Mouse (Mus musculus): ENCODE measurements at regions not wholly inside any gene's neighbourhood (a gene's known extent, or its start where the extent isn't known, plus 50 kb on each side); places are given as distances from the start of the nearest gene placed in this dataset.

- no peaks in the 10 kb centered on the region for H3K36me3 ChIP-seq (ENCODE audit: control insufficient read depth, insufficient read depth, low read length)
- TF ChIP-seq POLR2A (IDR thresholded peaks at IDR 0.05; ENCODE audit: borderline replicate concordance, extremely low read depth, insufficient read depth, insufficient read length): no peak
- H3K9me3 ChIP-seq (ENCODE audit: control insufficient read depth, low read length): no peaks in the 10 kb centered on the region
- ATAC-seq (ENCODE audit: low FRiP score, low read depth): no peak
- H3K27ac ChIP-seq (replicated peaks; ENCODE audit: low read depth, low read length): no peak overlapping the region
- no peak for DNase-seq (ENCODE audit: low spot score)
- no peak overlapping the region for H3K9ac ChIP-seq (ENCODE audit: low read depth, low read length, severe bottlenecking)
- no peaks in the 10 kb centered on the region for H3K4me1 ChIP-seq (ENCODE audit: control insufficient read depth, insufficient read depth, low read length)
- H3K4me2 ChIP-seq (replicated peaks; ENCODE audit: low read depth, low read length, severe bottlenecking): no peak overlapping the region
- no peaks in the 10 kb centered on the region for H3K27me3 ChIP-seq (ENCODE audit: control insufficient read depth, insufficient read depth, low read length)
- WGBS: 95% methylated on average over 2 of the region's 2 CpGs
- H3K4me3 ChIP-seq (replicated peaks; ENCODE audit: low read length): no peak overlapping the region
Observed at GRCm38 (mm10) chr7:123805650-123806049, 177.0 kb upstream of the Hs3st4 start.

GRCm38 (mm10) chr7:123823976-123824375, 158.7 kb upstream of the Hs3st4 start:
- Histone ChIP-seq H3K9ac (ENCODE audit: low read depth, low read length, severe bottlenecking) (no peak overlapping the region), H3K4me3 (replicated peaks; ENCODE audit: low read length) (no peak overlapping the region), H3K4me1 (ENCODE audit: control insufficient read depth, insufficient read depth, low read length) (no peaks in the 10 kb centered on the region), H3K4me2 (replicated peaks; ENCODE audit: low read depth, low read length, severe bottlenecking) (no peak overlapping the region), H3K36me3 (ENCODE audit: control insufficient read depth, insufficient read depth, low read length) (no peaks in the 10 kb centered on the region), H3K27me3 (ENCODE audit: control insufficient read depth, insufficient read depth, low read length) (no peaks in the 10 kb centered on the region), H3K9me3 (ENCODE audit: control insufficient read depth, low read length) (no peaks in the 10 kb centered on the region), H3K27ac (replicated peaks; ENCODE audit: low read depth, low read length) (no peak overlapping the region)
- WGBS: 79% methylated on average over 4 of the region's 4 CpGs
- DNase-seq (ENCODE audit: low spot score): no peak
- ATAC-seq (ENCODE audit: low FRiP score, low read depth): no peak
- TF ChIP-seq POLR2A (IDR thresholded peaks at IDR 0.05; ENCODE audit: borderline replicate concordance, extremely low read depth, insufficient read depth, insufficient read length): no peak

- Histone ChIP-seq H3K36me3 (ENCODE audit: control insufficient read depth, insufficient read depth, low read length) (no peaks in the 10 kb centered on the region), H3K4me1 (ENCODE audit: control insufficient read depth, insufficient read depth, low read length) (no peaks in the 10 kb centered on the region), H3K27ac (replicated peaks; ENCODE audit: low read depth, low read length) (no peak overlapping the region), H3K4me3 (replicated peaks; ENCODE audit: low read length) (no peak overlapping the region), H3K9ac (ENCODE audit: low read depth, low read length, severe bottlenecking) (no peak overlapping the region), H3K4me2 (replicated peaks; ENCODE audit: low read depth, low read length, severe bottlenecking) (no peak overlapping the region), H3K27me3 (ENCODE audit: control insufficient read depth, insufficient read depth, low read length) (no peaks in the 10 kb centered on the region), H3K9me3 (ENCODE audit: control insufficient read depth, low read length) (no peaks in the 10 kb centered on the region)
- 89% methylated on average over 5 of the region's 5 CpGs for WGBS
- TF ChIP-seq POLR2A (IDR thresholded peaks at IDR 0.05; ENCODE audit: borderline replicate concordance, extremely low read depth, insufficient read depth, insufficient read length): no peak
- no peak for DNase-seq (ENCODE audit: low spot score)
- no peak for ATAC-seq (ENCODE audit: low FRiP score, low read depth)
Observed at GRCm38 (mm10) chr7:123826406-123826805, 156.3 kb upstream of the Hs3st4 start.

- no peaks in the 10 kb centered on the region for H3K9me3 ChIP-seq (ENCODE audit: control insufficient read depth, low read length)
- H3K4me1 ChIP-seq (ENCODE audit: control insufficient read depth, insufficient read depth, low read length): no peaks in the 10 kb centered on the region
- no peak overlapping the region for H3K4me3 ChIP-seq (replicated peaks; ENCODE audit: low read length)
- no peak overlapping the region for H3K27ac ChIP-seq (replicated peaks; ENCODE audit: low read depth, low read length)
- 92% methylated on average over 7 of the region's 7 CpGs for WGBS
- no peak for TF ChIP-seq POLR2A (IDR thresholded peaks at IDR 0.05; ENCODE audit: borderline replicate concordance, extremely low read depth, insufficient read depth, insufficient read length)
- DNase-seq (ENCODE audit: low spot score) (no peak), ATAC-seq (ENCODE audit: low FRiP score, low read depth) (no peak)
- H3K27me3 ChIP-seq (ENCODE audit: control insufficient read depth, insufficient read depth, low read length): no peaks in the 10 kb centered on the region
- no peak overlapping the region for H3K4me2 ChIP-seq (replicated peaks; ENCODE audit: low read depth, low read length, severe bottlenecking)
- no peak overlapping the region for H3K9ac ChIP-seq (ENCODE audit: low read depth, low read length, severe bottlenecking)
- no peaks in the 10 kb centered on the region for H3K36me3 ChIP-seq (ENCODE audit: control insufficient read depth, insufficient read depth, low read length)
Observed at GRCm38 (mm10) chr7:123842552-123842951, 140.1 kb upstream of the Hs3st4 start.

- Histone ChIP-seq H3K4me3 (replicated peaks; ENCODE audit: low read length) (no peak overlapping the region), H3K9me3 (ENCODE audit: control insufficient read depth, low read length) (no peaks in the 10 kb centered on the region), H3K4me1 (ENCODE audit: control insufficient read depth, insufficient read depth, low read length) (0 out of 2 replicates have a peak, but pooled peaks cover 3% of the 10 kb centered on the region), H3K9ac (ENCODE audit: low read depth, low read length, severe bottlenecking) (no peak overlapping the region), H3K27me3 (ENCODE audit: control insufficient read depth, insufficient read depth, low read length) (no peaks in the 10 kb centered on the region), H3K36me3 (ENCODE audit: control insufficient read depth, insufficient read depth, low read length) (no peaks in the 10 kb centered on the region), H3K27ac (replicated peaks; ENCODE audit: low read depth, low read length) (no peak overlapping the region), H3K4me2 (replicated peaks; ENCODE audit: low read depth, low read length, severe bottlenecking) (no peak overlapping the region)
- TF ChIP-seq POLR2A (IDR thresholded peaks at IDR 0.05; ENCODE audit: borderline replicate concordance, extremely low read depth, insufficient read depth, insufficient read length): no peak
- WGBS: 79% methylated on average over 4 of the region's 4 CpGs
- DNase-seq (ENCODE audit: low spot score) (no peak), ATAC-seq (ENCODE audit: low FRiP score, low read depth) (no peak)
Observed at GRCm38 (mm10) chr7:123847081-123847480, 135.6 kb upstream of the Hs3st4 start.

GRCm38 (mm10) chr7:123848644-123849043, 134.0 kb upstream of the Hs3st4 start:
- H3K9me3 ChIP-seq (ENCODE audit: control insufficient read depth, low read length): no peaks in the 10 kb centered on the region
- no peak overlapping the region for H3K27ac ChIP-seq (replicated peaks; ENCODE audit: low read depth, low read length)
- DNase-seq (ENCODE audit: low spot score) (no peak), ATAC-seq (ENCODE audit: low FRiP score, low read depth) (no peak)
- no peaks in the 10 kb centered on the region for H3K27me3 ChIP-seq (ENCODE audit: control insufficient read depth, insufficient read depth, low read length)
- no peaks in the 10 kb centered on the region for H3K36me3 ChIP-seq (ENCODE audit: control insufficient read depth, insufficient read depth, low read length)
- WGBS: 23% methylated on average over 5 of the region's 5 CpGs
- H3K4me1 ChIP-seq (ENCODE audit: control insufficient read depth, insufficient read depth, low read length): 0 out of 2 replicates have a peak, but pooled peaks cover 3% of the 10 kb centered on the region
- no peak overlapping the region for H3K9ac ChIP-seq (ENCODE audit: low read depth, low read length, severe bottlenecking)
- TF ChIP-seq POLR2A (IDR thresholded peaks at IDR 0.05; ENCODE audit: borderline replicate concordance, extremely low read depth, insufficient read depth, insufficient read length): no peak
- H3K4me3 ChIP-seq (replicated peaks; ENCODE audit: low read length): no peak overlapping the region
- H3K4me2 ChIP-seq (replicated peaks; ENCODE audit: low read depth, low read length, severe bottlenecking): no peak overlapping the region
